Mouse (Mus musculus): ENCODE data around the gene Mmp15. TPM values are rescaled to one million over a fixed set of nuclear protein-coding genes. Genes with fewer than 3 reads are reported as not detected.
A peak's percentile ranks its signal among the peaks of the same experiment; 100 is the strongest.

Mmp15 gene
- polyA plus RNA-seq, 1 experiment from 2014 or later, result 17.0 TPM

DNA sequence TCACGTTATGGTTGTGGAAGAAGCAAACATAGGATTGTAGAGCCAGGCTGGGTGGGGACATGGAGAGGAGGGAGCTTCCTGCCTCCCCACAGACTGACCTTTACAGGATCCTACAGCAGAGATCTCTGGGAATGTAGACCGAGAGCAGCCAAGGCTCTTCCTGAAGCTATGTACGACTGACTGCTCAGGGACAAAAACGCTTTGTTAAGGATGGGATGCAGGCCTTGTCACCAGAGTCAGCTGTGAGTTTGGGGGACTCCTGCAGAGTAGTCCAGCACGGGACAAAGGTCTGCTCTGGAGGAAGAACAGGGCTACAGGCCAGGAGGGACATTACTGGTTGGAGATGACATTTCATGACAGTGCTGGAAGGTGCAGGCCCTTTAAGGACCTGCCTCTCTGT, 27.4 kb upstream of the Mmp15 start:
- H3K9me3 ChIP-seq, result no peaks in the 10 kb centered on the region
- H3K36me3 ChIP-seq, result peaks cover 51% of the 10 kb centered on the region
- no peak overlapping the region for H3K4me3 ChIP-seq (replicated peaks)
- H3K4me1 ChIP-seq, result peaks cover 20% of the 10 kb centered on the region; the same call in 1 of the 2 replicates
- H3K4me2 ChIP-seq, result no peak overlapping the region
- H3K27me3 ChIP-seq (replicated peaks), result no peaks in the 10 kb centered on the region
- ATAC-seq (ENCODE audit: insufficient read depth, low FRiP score, low read depth), result no peak
- H3K9ac ChIP-seq, result no peak overlapping the region
- H3K27ac ChIP-seq, result no peak overlapping the region
- WGBS, result 69% methylated on average over 5 of the region's 5 CpGs

DNA sequence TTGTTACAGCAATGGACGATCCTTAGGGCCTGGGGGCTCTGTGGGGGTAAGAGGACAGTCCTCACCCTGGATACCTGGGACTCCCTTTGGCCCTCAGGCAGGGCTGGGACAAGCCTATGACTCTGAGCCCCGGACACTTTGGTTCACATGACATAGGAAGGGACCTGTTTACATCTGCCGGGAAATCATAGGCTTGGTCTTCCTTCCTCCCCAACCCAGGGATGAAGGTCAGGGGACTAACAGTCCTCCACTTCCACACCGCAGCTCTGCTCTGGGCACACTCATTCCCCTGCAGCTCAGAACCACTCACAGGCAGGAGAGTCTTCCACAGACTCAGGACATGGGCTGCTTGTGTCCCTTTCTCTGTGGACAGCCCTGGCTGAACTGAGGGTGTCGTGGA, 25.2 kb upstream of the Mmp15 start:
- H3K9ac ChIP-seq, result no peak overlapping the region
- H3K36me3 ChIP-seq, result peaks cover 51% of the 10 kb centered on the region
- H3K27ac ChIP-seq, result no peak overlapping the region
- no peaks in the 10 kb centered on the region for H3K27me3 ChIP-seq (replicated peaks)
- 88% methylated on average over 5 of the region's 5 CpGs for WGBS
- H3K4me2 ChIP-seq, result no peak overlapping the region
- H3K9me3 ChIP-seq, result no peaks in the 10 kb centered on the region
- peaks cover 19% of the 10 kb centered on the region for H3K4me1 ChIP-seq
- ATAC-seq (ENCODE audit: insufficient read depth, low FRiP score, low read depth), result no peak
- H3K4me3 ChIP-seq (replicated peaks), result no peak overlapping the region

DNA sequence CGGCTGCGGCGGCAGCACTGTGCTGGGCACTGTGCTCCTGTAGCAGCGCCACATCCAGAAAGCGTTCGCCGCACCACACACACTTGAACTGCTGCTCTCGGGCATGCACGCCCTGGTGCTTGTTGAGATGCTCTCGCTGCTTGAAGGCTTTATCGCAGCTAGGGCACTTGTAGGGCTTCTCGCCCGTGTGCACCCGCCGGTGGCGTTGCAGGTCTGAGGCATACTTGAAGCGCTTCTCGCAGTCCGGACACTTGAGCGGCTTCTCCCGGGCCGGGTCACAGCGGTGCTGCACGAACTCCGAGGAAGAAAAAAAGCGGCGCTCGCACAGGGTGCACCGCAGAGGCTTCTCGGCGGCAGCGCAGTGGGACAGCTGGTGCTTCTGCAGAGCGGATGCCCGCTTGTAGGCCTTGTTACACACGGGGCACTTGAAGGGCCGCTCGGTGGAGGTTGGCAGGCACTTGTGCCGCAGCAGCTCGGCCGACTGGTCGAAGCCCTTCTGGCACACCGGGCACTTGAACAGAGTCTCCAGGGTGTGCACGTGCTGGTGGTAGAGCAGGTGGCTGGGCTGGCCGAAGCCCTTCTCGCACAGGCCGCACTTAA, 24.1 kb upstream of the Mmp15 start:
- Histone ChIP-seq H3K27ac (no peak overlapping the region), H3K4me3 (replicated peaks) (no peak overlapping the region), H3K9me3 (no peaks in the 10 kb centered on the region), H3K9ac (no peak overlapping the region), H3K27me3 (replicated peaks) (no peaks in the 10 kb centered on the region), H3K4me1 (peaks cover 23% of the 10 kb centered on the region), H3K4me2 (no peak overlapping the region), H3K36me3 (peaks cover 51% of the 10 kb centered on the region)
- ATAC-seq (ENCODE audit: insufficient read depth, low FRiP score, low read depth), result no peak
- WGBS, result 89% methylated on average over 46 of the region's 46 CpGs

DNA sequence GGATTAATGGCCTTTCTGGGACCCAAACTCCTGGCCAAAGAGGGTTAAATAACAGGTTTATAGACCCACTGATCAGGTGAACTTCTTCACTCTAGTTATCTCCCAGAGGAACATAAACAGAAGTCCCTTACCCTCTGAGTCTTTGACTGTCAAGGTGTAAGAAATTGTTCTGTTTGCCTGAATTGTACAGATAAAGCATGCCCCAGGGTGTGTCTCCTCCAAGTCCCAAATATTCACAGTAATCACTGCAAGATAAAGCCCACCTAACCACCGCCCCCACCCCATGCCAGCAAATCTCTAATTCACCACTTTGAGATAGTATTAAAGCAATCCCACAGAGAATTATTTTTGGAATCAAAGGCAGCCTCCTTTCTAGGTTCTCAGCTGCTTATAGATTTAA, 21.7 kb upstream of the Mmp15 start:
- peaks cover 37% of the 10 kb centered on the region for H3K36me3 ChIP-seq
- H3K27ac ChIP-seq, result no peak overlapping the region

DNA sequence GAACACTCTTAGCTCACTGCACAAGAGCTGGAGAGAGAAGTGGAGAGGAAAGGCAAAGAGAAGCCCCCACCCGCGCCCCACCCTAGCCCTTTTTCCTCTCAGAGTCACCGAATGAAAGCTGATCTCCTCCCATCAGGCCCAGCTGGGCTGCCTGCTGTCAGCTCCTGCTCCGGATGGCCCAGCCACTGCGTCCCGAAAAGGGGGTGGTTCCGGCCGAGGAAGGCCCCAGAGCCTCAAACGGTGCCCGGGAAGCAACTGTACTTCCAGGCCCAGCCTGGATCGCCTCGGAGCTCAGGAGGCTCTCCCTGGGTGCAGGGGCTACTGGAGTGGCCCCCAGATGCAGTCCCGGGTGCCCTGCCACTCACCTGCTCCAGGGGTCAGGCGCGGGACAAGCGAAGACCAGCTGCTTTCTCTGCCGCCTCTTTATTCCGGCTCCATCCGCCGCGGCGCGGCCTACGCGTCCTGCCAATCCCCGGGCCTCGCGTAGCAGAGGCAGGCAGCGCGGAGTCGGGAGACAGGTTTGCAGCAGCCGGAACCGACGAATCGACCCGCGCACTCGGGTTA, 20.8 kb upstream of the Mmp15 start:
- Histone ChIP-seq H3K9ac (peak overlapping the region; percentile 94), H3K4me1 (peaks cover 24% of the 10 kb centered on the region), H3K4me2 (peak overlapping the region; percentile 80), H3K27ac (peak overlapping the region; percentile 99), H3K27me3 (replicated peaks) (no peaks in the 10 kb centered on the region), H3K9me3 (no peaks in the 10 kb centered on the region), H3K4me3 (replicated peaks) (peak overlapping the region; percentile 74), H3K36me3 (peaks cover 33% of the 10 kb centered on the region)
- ATAC-seq (ENCODE audit: insufficient read depth, low FRiP score, low read depth), result peak; percentile 42
- WGBS, result under 1% methylated on average over 38 of the region's 38 CpGs

More for the DNA sequence above, 21.7 kb upstream of the Mmp15 start:
- Histone ChIP-seq H3K9me3 (no peaks in the 10 kb centered on the region), H3K4me3 (replicated peaks) (peak overlapping the region; percentile 74), H3K4me2 (peak overlapping the region; percentile 80), H3K4me1 (peaks cover 24% of the 10 kb centered on the region), H3K27me3 (replicated peaks) (no peaks in the 10 kb centered on the region), H3K9ac (peak overlapping the region; percentile 94; the same call in 1 of the 2 replicates)
- WGBS, result 62% methylated on average over 1 of the region's 1 CpGs
- no peak for ATAC-seq (ENCODE audit: insufficient read depth, low FRiP score, low read depth)

DNA sequence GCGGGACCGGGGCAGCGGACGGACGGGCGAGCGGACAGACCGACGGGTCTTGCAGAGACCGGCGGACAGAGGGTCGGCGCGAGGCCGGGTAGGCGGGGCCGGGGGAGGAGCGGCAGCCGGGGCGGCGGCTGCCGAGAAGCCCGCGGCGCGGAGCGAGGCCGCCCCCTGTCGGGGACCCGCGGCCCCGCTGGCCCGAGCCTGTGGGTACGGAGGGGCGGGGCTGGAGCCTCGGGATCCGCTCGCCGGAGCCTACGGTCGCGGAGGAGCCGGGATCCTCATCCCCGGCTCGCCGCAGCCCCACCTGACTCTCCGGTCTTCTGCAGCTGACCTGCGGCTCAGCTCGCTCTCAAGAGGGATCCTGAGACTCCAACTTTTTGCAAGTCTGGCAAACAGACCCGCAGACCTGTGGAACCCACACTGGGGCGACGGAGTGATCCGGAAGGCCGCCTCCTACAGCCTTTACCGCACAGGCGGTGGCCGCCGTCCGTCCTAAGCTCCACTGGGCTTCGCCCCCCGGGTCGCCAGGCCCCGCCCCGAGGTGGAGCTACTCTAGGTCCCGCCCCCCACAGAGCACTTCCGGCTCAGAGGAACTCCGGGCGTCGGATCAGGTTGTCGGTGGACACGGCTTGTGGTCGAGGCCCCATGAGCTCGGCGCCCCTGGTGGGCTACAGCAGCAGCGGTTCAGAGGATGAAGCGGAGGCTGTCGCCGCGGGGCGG, 20.2 kb upstream of the Mmp15 start, which contains the start of the genes Zfp319 and Usb1:
Zfp319 (minus strand) TSS at position 231 of the 717 bp plus-strand sequence.
Usb1 (plus strand) TSS at position 565 of the 717 bp plus-strand sequence.
- ATAC-seq (ENCODE audit: insufficient read depth, low FRiP score, low read depth), result peak; percentile 94
- WGBS, result under 1% methylated on average over 73 of the region's 80 CpGs

DNA sequence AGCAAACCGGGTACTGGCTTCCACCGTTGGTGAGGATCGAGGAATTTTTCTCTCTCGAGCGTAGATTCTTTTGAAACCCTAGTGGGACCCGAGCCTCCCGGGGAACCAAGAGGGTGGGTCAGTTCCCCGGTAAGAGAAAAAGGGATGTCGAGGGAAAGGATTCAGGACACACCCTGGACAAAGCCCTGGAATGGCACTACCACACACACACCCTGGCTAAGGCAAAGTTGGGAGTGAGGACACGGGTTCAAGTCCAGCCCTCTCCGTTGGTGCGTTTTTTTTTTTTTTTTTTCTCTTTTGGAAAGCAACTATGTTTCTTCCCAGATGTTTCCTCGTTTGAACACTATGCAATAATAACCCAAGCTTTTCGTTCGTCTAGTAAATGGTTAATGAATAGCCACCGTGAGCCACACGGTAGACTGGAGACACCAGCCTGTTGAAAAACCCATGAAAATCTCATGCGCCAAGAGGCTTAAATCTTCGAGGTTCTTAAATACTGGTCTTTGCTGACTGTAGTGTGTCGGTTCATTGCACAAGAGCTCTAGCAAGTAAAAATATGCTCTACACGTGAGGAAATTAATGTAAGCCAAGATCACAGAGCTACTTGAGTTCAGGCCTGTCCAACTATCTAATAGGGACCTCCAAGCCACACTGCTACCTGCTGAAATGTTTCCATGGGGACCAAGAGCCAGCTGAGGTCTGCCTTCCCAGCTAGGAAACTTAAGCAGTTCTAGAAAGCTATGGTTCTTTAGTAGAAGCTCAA, 19.4 kb upstream of the Mmp15 start:
- peaks cover 20% of the 10 kb centered on the region for H3K36me3 ChIP-seq
- H3K4me3 ChIP-seq (replicated peaks), result peak overlapping the region; percentile 74
- H3K4me1 ChIP-seq, result peaks cover 18% of the 10 kb centered on the region
- 21% methylated on average over 21 of the region's 21 CpGs for WGBS
- H3K27me3 ChIP-seq (replicated peaks), result no peaks in the 10 kb centered on the region
- no peaks in the 10 kb centered on the region for H3K9me3 ChIP-seq
- H3K9ac ChIP-seq, result peak overlapping the region; percentile 94; the same call in 1 of the 2 replicates
- H3K27ac ChIP-seq, result peak overlapping the region; percentile 99
- ATAC-seq (ENCODE audit: insufficient read depth, low FRiP score, low read depth), result no peak
- peak overlapping the region; percentile 80 for H3K4me2 ChIP-seq

More for the DNA sequence above, 20.2 kb upstream of the Mmp15 start, which contains the start of the genes Zfp319 and Usb1:
- Histone ChIP-seq H3K4me2 (peak within 1 kb of the TSS; percentile 80), H3K4me3 (replicated peaks) (peak within 1 kb of the TSS; percentile 74), H3K36me3 (peaks cover 27% of the 10 kb centered on the region), H3K27ac (peak within 1 kb of the TSS; percentile 99), H3K9me3 (no peaks in the 10 kb centered on the region), H3K4me1 (peaks cover 19% of the 10 kb centered on the region), H3K27me3 (replicated peaks) (no peaks in the 10 kb centered on the region), H3K9ac (peak within 1 kb of the TSS; percentile 94)

DNA sequence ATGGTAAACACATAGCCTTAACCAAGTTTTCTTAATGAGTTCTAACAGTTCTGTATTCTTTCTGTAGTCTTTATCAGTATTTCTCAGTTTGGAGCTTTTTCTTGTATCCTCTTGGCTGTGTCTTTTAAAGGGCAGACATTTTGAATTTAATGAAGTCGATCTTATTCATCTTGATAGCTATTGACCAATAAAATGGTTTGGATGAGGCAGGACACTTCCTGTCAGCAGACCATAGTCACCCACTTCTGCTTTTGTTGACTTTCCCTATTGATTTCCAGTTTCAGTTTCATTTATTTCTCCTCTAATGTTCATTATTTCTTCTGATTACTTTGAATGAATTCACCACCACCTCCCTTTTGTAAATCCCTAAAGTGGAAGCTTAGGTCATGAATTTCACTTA, 16.4 kb upstream of the Mmp15 start:
- no peak for ATAC-seq (ENCODE audit: insufficient read depth, low FRiP score, low read depth)
- 80% methylated on average over 1 of the region's 1 CpGs for WGBS
- H3K4me2 ChIP-seq, result no peak overlapping the region
- H3K27ac ChIP-seq, result no peak overlapping the region
- no peak overlapping the region for H3K4me3 ChIP-seq (replicated peaks)
- H3K9ac ChIP-seq, result no peak overlapping the region
- H3K4me1 ChIP-seq, result peaks cover 6% of the 10 kb centered on the region; the same call in 1 of the 2 replicates
- no peaks in the 10 kb centered on the region for H3K27me3 ChIP-seq (replicated peaks)
- H3K36me3 ChIP-seq, result peaks cover 4% of the 10 kb centered on the region; the same call in 1 of the 2 replicates
- H3K9me3 ChIP-seq, result no peaks in the 10 kb centered on the region

DNA sequence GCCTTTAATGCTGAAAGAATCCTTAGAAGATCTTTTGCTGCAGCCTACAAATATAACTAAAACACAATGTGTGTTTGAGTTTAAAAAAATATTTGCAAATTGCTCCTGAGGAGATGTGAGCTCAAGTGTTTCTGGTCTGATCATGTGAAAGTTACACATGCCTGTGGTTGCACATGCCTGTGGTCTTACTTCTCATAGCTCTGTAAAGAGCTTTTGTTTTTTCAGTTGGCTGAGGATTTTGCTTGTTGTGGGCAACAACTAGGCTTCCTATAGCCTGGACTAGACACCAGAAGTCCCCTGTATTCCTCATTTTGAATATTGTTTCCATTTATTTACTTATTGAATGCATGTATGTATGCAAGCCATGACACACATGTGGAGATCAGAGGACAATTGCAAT, 15.7 kb upstream of the Mmp15 start:
- Histone ChIP-seq H3K27me3 (replicated peaks) (no peaks in the 10 kb centered on the region), H3K36me3 (peaks cover 4% of the 10 kb centered on the region; the same call in 1 of the 2 replicates)

DNA sequence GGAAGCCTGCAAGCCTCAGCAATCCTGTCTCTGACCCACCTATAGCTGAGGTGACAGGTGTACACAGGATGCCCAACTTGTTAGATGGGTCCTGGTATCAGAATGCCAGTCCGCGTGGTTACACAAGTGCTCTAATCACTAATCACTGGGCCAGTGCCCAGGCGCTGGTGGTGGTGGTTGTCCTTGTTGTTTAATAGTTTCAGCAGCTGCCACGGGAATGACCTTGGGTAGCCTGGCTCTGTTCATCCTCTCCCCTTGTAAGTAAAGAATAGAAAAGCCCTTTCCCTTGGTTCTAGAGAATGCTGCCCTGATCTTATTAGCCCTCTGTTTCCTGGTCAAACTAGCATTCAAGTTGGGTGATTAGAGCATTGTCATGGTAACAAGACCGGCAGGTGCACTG, 10.3 kb upstream of the Mmp15 start:
- no peaks in the 10 kb centered on the region for H3K9me3 ChIP-seq
- no peak for ATAC-seq (ENCODE audit: insufficient read depth, low FRiP score, low read depth)
- no peak overlapping the region for H3K27ac ChIP-seq
- 68% methylated on average over 5 of the region's 5 CpGs for WGBS
- no peak overlapping the region for H3K4me2 ChIP-seq
- peaks cover under 1% of the 10 kb centered on the region; the same call in 1 of the 2 replicates for H3K4me1 ChIP-seq
- H3K9ac ChIP-seq, result no peak overlapping the region
- no peak overlapping the region for H3K4me3 ChIP-seq (replicated peaks)
- H3K36me3 ChIP-seq, result peaks cover 9% of the 10 kb centered on the region
- H3K27me3 ChIP-seq (replicated peaks), result no peaks in the 10 kb centered on the region

More for the DNA sequence above, 15.7 kb upstream of the Mmp15 start:
- no peak for ATAC-seq (ENCODE audit: insufficient read depth, low FRiP score, low read depth)
- Histone ChIP-seq H3K9me3 (no peaks in the 10 kb centered on the region), H3K4me2 (no peak overlapping the region), H3K4me1 (peaks cover 5% of the 10 kb centered on the region; the same call in 1 of the 2 replicates), H3K9ac (no peak overlapping the region), H3K27ac (no peak overlapping the region), H3K4me3 (replicated peaks) (no peak overlapping the region)

DNA sequence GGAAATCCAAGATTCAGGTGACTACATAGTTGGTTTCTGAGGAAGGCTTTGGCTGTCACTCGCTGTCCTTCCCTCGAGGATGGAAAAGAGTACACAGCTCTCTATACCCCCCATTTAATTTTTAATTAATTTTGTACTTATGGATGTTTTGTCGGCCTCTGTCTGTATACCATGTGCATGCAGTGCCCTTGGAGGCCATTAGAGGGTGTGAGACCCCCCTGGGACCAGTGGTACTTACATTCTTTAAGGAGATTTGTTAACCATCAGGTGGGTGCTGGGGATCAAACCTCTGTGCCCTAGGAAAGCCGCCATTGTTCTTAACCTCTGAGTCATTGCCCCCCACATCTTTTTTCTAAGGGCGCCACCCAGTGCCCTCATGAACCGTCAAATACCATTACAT, 7.4 kb upstream of the Mmp15 start:
- Histone ChIP-seq H3K4me1 (peaks cover 16% of the 10 kb centered on the region; the same call in 1 of the 2 replicates), H3K9me3 (no peaks in the 10 kb centered on the region), H3K9ac (no peak overlapping the region), H3K36me3 (peaks cover 5% of the 10 kb centered on the region), H3K27me3 (replicated peaks) (no peaks in the 10 kb centered on the region), H3K4me3 (replicated peaks) (no peak overlapping the region), H3K27ac (no peak overlapping the region), H3K4me2 (no peak overlapping the region)
- no peak for ATAC-seq (ENCODE audit: insufficient read depth, low FRiP score, low read depth)
- 80% methylated on average over 6 of the region's 6 CpGs for WGBS

Data from stomach, embryonic 15.5 days (tissue).